Mouse (Mus musculus): ENCODE measurements around the gene Cgnl1. TPM values are rescaled to one million over a fixed set of nuclear protein-coding genes. Genes with fewer than 3 reads are reported as not detected.
A peak's percentile ranks its signal among the peaks of the same experiment; 100 is the strongest.
"Not testable (repeated sequence)": the region's sequence is repeated elsewhere in the genome, so short reads cannot be mapped to it uniquely, and the experiment has no call there.

Gene Cgnl1
- polyA plus RNA-seq, 1 experiment from 2014 or later: 30.9 TPM

GRCm38 (mm10) chr9:71625961-71626360 is 145.4 kb downstream of the Cgnl1 start:
- H3K4me1 ChIP-seq (ENCODE audit: insufficient read depth, low read length): peaks cover 24% of the 10 kb centered on the region
- peak overlapping the region; percentile 80 for H3K27ac ChIP-seq (ENCODE audit: low read length)
- H3K36me3 ChIP-seq (ENCODE audit: insufficient read depth, low read length): peaks cover 3% of the 10 kb centered on the region
- no peak for ATAC-seq (ENCODE audit: low FRiP score, low TSS enrichment)
- no peaks in the 10 kb centered on the region for H3K27me3 ChIP-seq (ENCODE audit: insufficient read depth, low read length)
- H3K9me3 ChIP-seq (ENCODE audit: low read length): no peaks in the 10 kb centered on the region
- H3K4me2 ChIP-seq (replicated peaks; ENCODE audit: low read depth, low read length): no peak overlapping the region
- WGBS: 89% methylated on average over 6 of the region's 6 CpGs
- H3K9ac ChIP-seq (replicated peaks; ENCODE audit: low read length): no peak overlapping the region
- H3K4me3 ChIP-seq (ENCODE audit: low read length): no peak overlapping the region

DNA sequence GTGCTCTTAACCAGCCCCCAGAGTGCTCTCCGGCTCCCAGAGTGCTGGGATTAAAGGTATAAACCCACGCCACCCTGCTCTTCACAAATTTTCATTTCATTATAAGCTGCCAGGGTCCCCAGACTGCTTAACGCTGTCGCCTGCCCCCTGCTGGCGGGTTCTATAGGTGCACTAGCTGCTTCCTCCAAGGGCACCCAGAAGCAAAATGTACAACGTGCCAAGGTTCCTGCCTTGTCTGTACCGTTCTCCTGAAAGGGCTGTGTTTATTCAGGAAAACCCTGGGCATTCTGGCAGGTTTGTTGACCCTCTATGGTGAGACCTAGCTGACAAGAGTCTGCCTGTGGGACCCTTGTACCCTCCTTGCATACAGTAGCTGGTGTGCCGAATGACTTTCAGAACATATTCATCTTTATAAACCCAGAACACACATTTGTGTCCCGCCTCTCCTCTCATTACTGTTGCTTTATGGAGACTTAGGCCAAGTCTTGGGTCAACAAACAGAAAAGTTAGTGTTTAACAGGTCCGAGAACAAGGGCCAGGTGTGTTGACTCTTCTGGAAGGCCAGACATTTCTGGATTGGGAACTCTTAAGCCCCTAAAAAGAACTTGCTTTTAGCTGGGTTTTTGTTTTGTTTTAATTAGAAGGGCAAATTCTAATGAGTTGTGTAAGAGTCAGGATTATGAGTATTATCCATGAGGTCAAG is 146.5 kb downstream of the Cgnl1 start:
- 43% methylated on average over 10 of the region's 10 CpGs for WGBS

DNA sequence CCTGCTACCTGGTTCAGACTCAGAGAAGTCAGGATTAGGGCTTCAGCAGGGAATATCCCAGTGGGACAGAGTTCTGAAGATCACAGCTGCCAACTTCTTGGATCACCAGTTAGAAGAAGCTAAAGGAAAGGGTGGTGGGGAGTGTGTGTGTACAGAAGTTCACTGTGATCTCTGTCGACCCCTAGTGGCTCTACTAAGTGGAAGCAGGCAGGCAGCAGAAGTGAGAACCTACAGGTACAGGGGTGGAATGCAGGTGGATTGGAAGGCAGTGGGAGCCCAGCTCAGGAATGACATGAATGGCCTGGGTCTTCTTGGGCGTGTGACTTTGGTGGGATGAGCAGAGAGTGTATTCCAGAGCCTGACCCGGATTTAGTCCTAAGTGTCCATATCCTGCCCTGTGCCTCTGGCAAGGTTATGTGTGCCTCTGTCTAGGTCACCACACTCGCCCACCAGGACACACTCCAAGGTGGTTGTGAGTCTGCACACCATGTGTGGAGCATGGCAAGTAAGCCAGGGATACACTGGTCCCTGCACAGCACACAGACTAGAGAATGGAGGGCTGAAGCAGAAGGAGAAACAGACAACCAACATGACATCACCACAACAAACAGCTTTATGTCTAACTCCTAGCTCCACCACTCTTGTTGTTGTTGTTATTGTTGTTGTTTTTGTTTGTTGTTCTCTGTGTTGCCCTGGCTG is 147.4 kb downstream of the Cgnl1 start:
- H3K27me3 ChIP-seq (ENCODE audit: insufficient read depth, low read length): no peaks in the 10 kb centered on the region
- H3K4me3 ChIP-seq (ENCODE audit: low read length): no peak overlapping the region
- WGBS: 36% methylated on average over 4 of the region's 4 CpGs
- H3K36me3 ChIP-seq (ENCODE audit: insufficient read depth, low read length): no peaks in the 10 kb centered on the region
- no peak overlapping the region for H3K9ac ChIP-seq (replicated peaks; ENCODE audit: low read length)
- H3K27ac ChIP-seq (ENCODE audit: low read length): peak overlapping the region; percentile 35; the same call in 1 of the 2 replicates
- peaks cover 24% of the 10 kb centered on the region for H3K4me1 ChIP-seq (ENCODE audit: insufficient read depth, low read length)
- ATAC-seq (ENCODE audit: low FRiP score, low TSS enrichment): peak; percentile 58; the same call in 1 of the 2 replicates
- H3K9me3 ChIP-seq (ENCODE audit: low read length): no peaks in the 10 kb centered on the region
- no peak overlapping the region for H3K4me2 ChIP-seq (replicated peaks; ENCODE audit: low read depth, low read length)

More for the DNA sequence above, 146.5 kb downstream of the Cgnl1 start:
- ATAC-seq (ENCODE audit: low FRiP score, low TSS enrichment): no peak
- Histone ChIP-seq H3K4me2 (replicated peaks; ENCODE audit: low read depth, low read length) (no peak overlapping the region), H3K9me3 (ENCODE audit: low read length) (no peaks in the 10 kb centered on the region), H3K27ac (ENCODE audit: low read length) (peak overlapping the region; percentile 80), H3K27me3 (ENCODE audit: insufficient read depth, low read length) (no peaks in the 10 kb centered on the region), H3K4me3 (ENCODE audit: low read length) (no peak overlapping the region), H3K9ac (replicated peaks; ENCODE audit: low read length) (no peak overlapping the region), H3K4me1 (ENCODE audit: insufficient read depth, low read length) (peaks cover 24% of the 10 kb centered on the region), H3K36me3 (ENCODE audit: insufficient read depth, low read length) (no peaks in the 10 kb centered on the region)

DNA sequence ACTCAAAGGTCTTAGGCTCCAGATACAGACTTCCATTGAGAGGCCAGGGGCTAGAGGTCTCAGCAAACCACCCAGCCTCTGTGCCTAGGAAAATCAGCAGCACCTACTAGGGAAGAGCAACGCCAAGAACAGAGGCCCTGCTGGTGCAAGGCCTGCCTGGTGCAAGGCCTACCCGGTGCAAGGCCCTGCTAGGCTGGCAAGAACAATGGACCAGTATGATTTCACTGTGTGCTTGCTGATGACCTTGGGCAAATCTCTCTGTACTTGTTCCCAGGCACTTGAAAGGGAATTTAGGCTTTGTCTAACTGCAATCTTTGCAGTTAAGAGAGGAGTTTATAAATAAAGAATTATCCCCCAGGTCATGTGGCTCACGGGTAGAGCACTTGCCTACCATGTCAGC is 148.8 kb downstream of the Cgnl1 start:
- no peak overlapping the region for H3K9ac ChIP-seq (replicated peaks; ENCODE audit: low read length)
- WGBS: 76% methylated on average over 3 of the region's 3 CpGs
- H3K27ac ChIP-seq (ENCODE audit: low read length): no peak overlapping the region
- H3K27me3 ChIP-seq (ENCODE audit: insufficient read depth, low read length): no peaks in the 10 kb centered on the region
- H3K4me3 ChIP-seq (ENCODE audit: low read length): no peak overlapping the region
- H3K4me2 ChIP-seq (replicated peaks; ENCODE audit: low read depth, low read length): no peak overlapping the region
- no peak for ATAC-seq (ENCODE audit: low FRiP score, low TSS enrichment)
- peaks cover 24% of the 10 kb centered on the region for H3K4me1 ChIP-seq (ENCODE audit: insufficient read depth, low read length)
- no peaks in the 10 kb centered on the region for H3K36me3 ChIP-seq (ENCODE audit: insufficient read depth, low read length)
- no peaks in the 10 kb centered on the region for H3K9me3 ChIP-seq (ENCODE audit: low read length)

DNA sequence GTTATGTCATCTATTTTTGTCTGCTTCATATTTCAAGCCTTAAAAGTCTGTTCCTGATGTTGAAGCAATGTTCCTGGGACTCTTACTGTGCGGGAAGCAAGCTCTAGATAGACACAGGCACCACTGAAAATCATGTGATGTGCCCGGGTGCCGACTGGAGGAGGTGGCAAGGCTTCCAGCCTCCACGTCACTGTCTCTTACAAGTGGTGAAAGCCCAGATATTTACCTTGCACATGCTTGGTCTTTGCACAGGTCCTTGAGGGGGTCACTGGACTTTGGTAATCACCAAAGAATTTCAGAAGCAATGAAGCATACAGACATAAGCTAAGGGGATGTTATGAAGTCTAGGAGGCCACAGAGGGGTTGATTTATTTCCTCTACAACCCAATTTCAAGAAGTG is 149.4 kb downstream of the Cgnl1 start:
- Histone ChIP-seq H3K27me3 (ENCODE audit: insufficient read depth, low read length) (no peaks in the 10 kb centered on the region), H3K9ac (replicated peaks; ENCODE audit: low read length) (no peak overlapping the region), H3K9me3 (ENCODE audit: low read length) (no peaks in the 10 kb centered on the region), H3K4me1 (ENCODE audit: insufficient read depth, low read length) (peaks cover 24% of the 10 kb centered on the region), H3K27ac (ENCODE audit: low read length) (no peak overlapping the region), H3K4me3 (ENCODE audit: low read length) (no peak overlapping the region), H3K36me3 (ENCODE audit: insufficient read depth, low read length) (no peaks in the 10 kb centered on the region), H3K4me2 (replicated peaks; ENCODE audit: low read depth, low read length) (no peak overlapping the region)
- 74% methylated on average over 4 of the region's 4 CpGs for WGBS
- ATAC-seq (ENCODE audit: low FRiP score, low TSS enrichment): no peak

GRCm38 (mm10) chr9:71620116-71620515 is 151.3 kb downstream of the Cgnl1 start:
- H3K9ac ChIP-seq (replicated peaks; ENCODE audit: low read length); H3K27ac ChIP-seq (ENCODE audit: low read length); H3K27me3 ChIP-seq (ENCODE audit: insufficient read depth, low read length); H3K36me3 ChIP-seq (ENCODE audit: insufficient read depth, low read length); ATAC-seq (ENCODE audit: low FRiP score, low TSS enrichment); H3K9me3 ChIP-seq (ENCODE audit: low read length); H3K4me3 ChIP-seq (ENCODE audit: low read length); H3K4me2 ChIP-seq (replicated peaks; ENCODE audit: low read depth, low read length): not testable (repeated sequence)
- 95% methylated on average over 5 of the region's 5 CpGs for WGBS
- peaks cover 15% of the 10 kb centered on the region for H3K4me1 ChIP-seq (ENCODE audit: insufficient read depth, low read length)

GRCm38 (mm10) chr9:71617363-71617762 is 154.0 kb downstream of the Cgnl1 start:
- Histone ChIP-seq H3K4me3 (ENCODE audit: low read length) (no peak overlapping the region), H3K27me3 (ENCODE audit: insufficient read depth, low read length) (no peaks in the 10 kb centered on the region), H3K9ac (replicated peaks; ENCODE audit: low read length) (no peak overlapping the region), H3K9me3 (ENCODE audit: low read length) (no peaks in the 10 kb centered on the region), H3K27ac (ENCODE audit: low read length) (no peak overlapping the region), H3K4me1 (ENCODE audit: insufficient read depth, low read length) (peaks cover 7% of the 10 kb centered on the region; the same call in 1 of the 2 replicates), H3K4me2 (replicated peaks; ENCODE audit: low read depth, low read length) (no peak overlapping the region), H3K36me3 (ENCODE audit: insufficient read depth, low read length) (no peaks in the 10 kb centered on the region)
- ATAC-seq (ENCODE audit: low FRiP score, low TSS enrichment): no peak
- 57% methylated on average over 8 of the region's 8 CpGs for WGBS

DNA sequence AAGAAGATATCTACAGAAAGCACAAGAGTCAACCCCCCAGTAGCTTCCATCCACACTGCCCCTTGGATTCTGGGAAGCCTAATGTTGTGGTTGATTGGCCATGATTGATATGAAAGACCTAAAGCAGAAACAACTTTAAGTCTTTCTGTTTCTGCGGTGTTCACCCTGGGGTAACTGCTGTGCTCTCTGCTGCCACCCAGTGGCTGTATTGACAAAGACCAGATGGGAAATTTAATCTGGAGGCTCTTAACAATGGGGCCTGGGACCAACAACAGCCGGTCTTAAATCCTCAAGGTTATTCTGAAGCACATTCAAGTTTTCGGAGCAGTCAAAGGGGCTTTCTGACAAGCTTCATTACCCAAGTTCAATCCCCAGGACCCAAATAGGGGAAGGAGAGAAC is 155.2 kb downstream of the Cgnl1 start:
- Histone ChIP-seq H3K4me3 (ENCODE audit: low read length) (no peak overlapping the region), H3K4me1 (ENCODE audit: insufficient read depth, low read length) (peaks cover 4% of the 10 kb centered on the region; the same call in 1 of the 2 replicates), H3K9ac (replicated peaks; ENCODE audit: low read length) (no peak overlapping the region), H3K9me3 (ENCODE audit: low read length) (no peaks in the 10 kb centered on the region), H3K36me3 (ENCODE audit: insufficient read depth, low read length) (no peaks in the 10 kb centered on the region), H3K27ac (ENCODE audit: low read length) (no peak overlapping the region), H3K27me3 (ENCODE audit: insufficient read depth, low read length) (no peaks in the 10 kb centered on the region), H3K4me2 (replicated peaks; ENCODE audit: low read depth, low read length) (no peak overlapping the region)
- WGBS: 6% methylated on average over 3 of the region's 3 CpGs
- ATAC-seq (ENCODE audit: low FRiP score, low TSS enrichment): peak; percentile 3; the same call in 1 of the 2 replicates

DNA sequence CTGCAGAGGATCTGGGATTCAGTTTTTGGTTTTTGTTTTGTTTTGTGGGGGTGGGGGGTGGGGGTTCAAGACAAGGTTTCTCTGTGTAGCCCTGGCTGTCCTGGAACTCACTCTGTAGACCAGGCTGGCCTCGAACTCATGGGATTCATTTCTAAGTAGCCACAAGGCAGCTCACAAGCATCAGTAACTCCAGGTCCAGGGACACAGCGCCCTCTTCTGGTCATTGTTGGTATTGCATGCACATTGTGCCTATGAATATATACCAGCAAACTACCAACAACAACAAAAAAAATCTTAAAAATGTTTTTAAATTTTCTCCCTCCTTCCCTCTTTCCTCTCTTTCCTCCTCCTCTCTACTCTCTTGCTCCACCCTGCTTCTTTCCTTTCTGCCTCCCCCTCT is 156.8 kb downstream of the Cgnl1 start:
- Histone ChIP-seq H3K9ac (replicated peaks; ENCODE audit: low read length) (no peak overlapping the region), H3K4me3 (ENCODE audit: low read length) (no peak overlapping the region), H3K4me1 (ENCODE audit: insufficient read depth, low read length) (peaks cover 4% of the 10 kb centered on the region; the same call in 1 of the 2 replicates), H3K36me3 (ENCODE audit: insufficient read depth, low read length) (no peaks in the 10 kb centered on the region), H3K4me2 (replicated peaks; ENCODE audit: low read depth, low read length) (no peak overlapping the region), H3K27me3 (ENCODE audit: insufficient read depth, low read length) (no peaks in the 10 kb centered on the region), H3K9me3 (ENCODE audit: low read length) (no peaks in the 10 kb centered on the region), H3K27ac (ENCODE audit: low read length) (no peak overlapping the region)
- no peak for ATAC-seq (ENCODE audit: low FRiP score, low TSS enrichment)
- WGBS: 33% methylated on average over 2 of the region's 2 CpGs

DNA sequence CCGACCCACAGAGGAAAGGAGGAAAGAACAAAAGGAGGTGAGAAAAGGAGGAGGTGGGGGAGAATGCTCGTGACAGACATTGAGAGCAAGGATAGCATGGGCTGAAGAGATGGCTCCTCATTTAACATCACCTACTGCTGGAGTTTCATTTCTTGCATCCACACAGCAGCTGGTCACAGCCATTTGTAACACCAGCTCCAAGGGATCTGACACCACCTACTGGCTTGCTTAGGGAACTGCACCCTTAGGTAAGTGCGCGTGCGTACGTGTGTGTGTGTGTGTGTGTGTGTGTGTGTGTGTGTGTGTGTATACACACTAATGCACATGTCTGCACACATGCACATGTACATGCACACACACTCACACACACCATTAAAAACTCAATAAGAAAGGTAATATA is 158.4 kb downstream of the Cgnl1 start:
- no peaks in the 10 kb centered on the region for H3K27me3 ChIP-seq (ENCODE audit: insufficient read depth, low read length)
- H3K4me3 ChIP-seq (ENCODE audit: low read length): no peak overlapping the region
- ATAC-seq (ENCODE audit: low FRiP score, low TSS enrichment): no peak
- no peak overlapping the region for H3K9ac ChIP-seq (replicated peaks; ENCODE audit: low read length)
- peaks cover 4% of the 10 kb centered on the region; the same call in 1 of the 2 replicates for H3K4me1 ChIP-seq (ENCODE audit: insufficient read depth, low read length)
- H3K4me2 ChIP-seq (replicated peaks; ENCODE audit: low read depth, low read length): no peak overlapping the region
- 82% methylated on average over 6 of the region's 6 CpGs for WGBS
- H3K9me3 ChIP-seq (ENCODE audit: low read length): no peaks in the 10 kb centered on the region
- H3K27ac ChIP-seq (ENCODE audit: low read length): no peak overlapping the region
- no peaks in the 10 kb centered on the region for H3K36me3 ChIP-seq (ENCODE audit: insufficient read depth, low read length)

All from kidney, embryonic 16.5 days (tissue).